Mouse (Mus musculus): ENCODE results near the gene Nktr. TPM values are rescaled to one million over a fixed set of nuclear protein-coding genes. Genes with fewer than 3 reads are reported as not detected.
A peak's percentile ranks its signal among the peaks of the same experiment; 100 is the strongest.

Gene Nktr
- polyA plus RNA-seq, 1 experiment from 2014 or later, result 58.8 TPM

GRCm38 (mm10) chr9:121778066-121778624 is 59.2 kb downstream of the Nktr start:
- Histone ChIP-seq H3K4me3 (peak overlapping the region; percentile 42), H3K27me3 (ENCODE audit: low read depth, poor library complexity, severe bottlenecking) (peaks cover 52% of the 10 kb centered on the region), H3K27ac (no peak overlapping the region), H3K36me3 (no peaks in the 10 kb centered on the region), H3K4me1 (peaks cover 11% of the 10 kb centered on the region), H3K9me3 (replicated peaks) (no peaks in the 10 kb centered on the region)
- 15% methylated on average over 54 of the region's 54 CpGs for WGBS
- peak; percentile 45 for DNase-seq (ENCODE audit: low spot score)

GRCm38 (mm10) chr9:121784801-121785200 is 65.8 kb downstream of the Nktr start:
- Histone ChIP-seq H3K9me3 (replicated peaks) (no peaks in the 10 kb centered on the region), H3K36me3 (no peaks in the 10 kb centered on the region), H3K4me1 (no peaks in the 10 kb centered on the region), H3K4me3 (no peak overlapping the region), H3K27ac (no peak overlapping the region), H3K27me3 (ENCODE audit: low read depth, poor library complexity, severe bottlenecking) (peaks cover 8% of the 10 kb centered on the region)
- WGBS, result 90% methylated on average over 12 of the region's 12 CpGs
- no peak for DNase-seq (ENCODE audit: low spot score)

GRCm38 (mm10) chr9:121785261-121785660 is 66.3 kb downstream of the Nktr start:
- Histone ChIP-seq H3K36me3 (no peaks in the 10 kb centered on the region), H3K4me3 (no peak overlapping the region), H3K4me1 (no peaks in the 10 kb centered on the region), H3K27ac (no peak overlapping the region), H3K27me3 (ENCODE audit: low read depth, poor library complexity, severe bottlenecking) (peaks cover 4% of the 10 kb centered on the region; the same call in 1 of the 2 replicates), H3K9me3 (replicated peaks) (no peaks in the 10 kb centered on the region)
- no peak for DNase-seq (ENCODE audit: low spot score)
- 88% methylated on average over 8 of the region's 8 CpGs for WGBS

- Histone ChIP-seq H3K9me3 (replicated peaks) (no peaks in the 10 kb centered on the region), H3K27me3 (ENCODE audit: low read depth, poor library complexity, severe bottlenecking) (no peaks in the 10 kb centered on the region), H3K4me3 (no peak overlapping the region), H3K36me3 (no peaks in the 10 kb centered on the region), H3K4me1 (peaks cover under 1% of the 10 kb centered on the region; the same call in 1 of the 2 replicates), H3K27ac (no peak overlapping the region)
- 90% methylated on average over 2 of the region's 2 CpGs for WGBS
- DNase-seq (ENCODE audit: low spot score), result no peak
These were observed 67.4 kb downstream of the Nktr start for GRCm38 (mm10) chr9:121786359-121786758.

GRCm38 (mm10) chr9:121791206-121791605 is 72.2 kb downstream of the Nktr start:
- H3K27me3 ChIP-seq (ENCODE audit: low read depth, poor library complexity, severe bottlenecking), result no peaks in the 10 kb centered on the region
- peak; percentile 87 for DNase-seq (ENCODE audit: low spot score)
- WGBS, result 15% methylated on average over 5 of the region's 5 CpGs
- peaks cover 7% of the 10 kb centered on the region for H3K4me1 ChIP-seq
- no peaks in the 10 kb centered on the region for H3K36me3 ChIP-seq
- H3K27ac ChIP-seq, result no peak overlapping the region
- no peaks in the 10 kb centered on the region for H3K9me3 ChIP-seq (replicated peaks)
- no peak overlapping the region for H3K4me3 ChIP-seq

- no peak within 1 kb of the TSS for H3K27ac ChIP-seq
- H3K4me3 ChIP-seq, result no peak within 1 kb of the TSS
- H3K27me3 ChIP-seq (ENCODE audit: low read depth, poor library complexity, severe bottlenecking), result no peaks in the 10 kb centered on the region
- no peaks in the 10 kb centered on the region for H3K36me3 ChIP-seq
- H3K4me1 ChIP-seq, result peaks cover 7% of the 10 kb centered on the region
- WGBS, result 54% methylated on average over 24 of the region's 24 CpGs
- H3K9me3 ChIP-seq (replicated peaks), result no peaks in the 10 kb centered on the region
- DNase-seq (ENCODE audit: low spot score), result no peak
These were observed 73.0 kb downstream of the Nktr start, which contains the start of gene Hhatl for GRCm38 (mm10) chr9:121791757-121792521. Hhatl (minus strand) TSS chr9:121792507.

GRCm38 (mm10) chr9:121794972-121795539 is 76.1 kb downstream of the Nktr start:
- 50% methylated on average over 1 of the region's 1 CpGs for WGBS
- no peak overlapping the region for H3K27ac ChIP-seq
- H3K36me3 ChIP-seq, result no peaks in the 10 kb centered on the region
- H3K9me3 ChIP-seq (replicated peaks), result no peaks in the 10 kb centered on the region
- H3K27me3 ChIP-seq (ENCODE audit: low read depth, poor library complexity, severe bottlenecking), result no peaks in the 10 kb centered on the region
- peaks cover 19% of the 10 kb centered on the region for H3K4me1 ChIP-seq
- no peak overlapping the region for H3K4me3 ChIP-seq
- no peak for DNase-seq (ENCODE audit: low spot score)

- Histone ChIP-seq H3K9me3 (replicated peaks) (no peaks in the 10 kb centered on the region), H3K4me3 (0 out of 2 replicates have a peak overlapping the region, but pooled peaks have one; percentile 8), H3K27ac (no peak overlapping the region), H3K27me3 (ENCODE audit: low read depth, poor library complexity, severe bottlenecking) (no peaks in the 10 kb centered on the region), H3K4me1 (peaks cover 12% of the 10 kb centered on the region), H3K36me3 (no peaks in the 10 kb centered on the region)
- DNase-seq (ENCODE audit: low spot score), result peak; percentile 45
- 14% methylated on average over 12 of the region's 12 CpGs for WGBS
These were observed 78.8 kb downstream of the Nktr start for GRCm38 (mm10) chr9:121797722-121798121.

GRCm38 (mm10) chr9:121798887-121799520 is 80.0 kb downstream of the Nktr start:
- Histone ChIP-seq H3K4me3 (no peak overlapping the region), H3K27me3 (ENCODE audit: low read depth, poor library complexity, severe bottlenecking) (no peaks in the 10 kb centered on the region), H3K36me3 (no peaks in the 10 kb centered on the region), H3K27ac (no peak overlapping the region), H3K9me3 (replicated peaks) (no peaks in the 10 kb centered on the region), H3K4me1 (peaks cover 12% of the 10 kb centered on the region)
- 50% methylated on average over 6 of the region's 6 CpGs for WGBS
- no peak for DNase-seq (ENCODE audit: low spot score)

GRCm38 (mm10) chr9:121802747-121803146 is 83.8 kb downstream of the Nktr start:
- Histone ChIP-seq H3K36me3 (no peaks in the 10 kb centered on the region), H3K4me1 (peaks cover 12% of the 10 kb centered on the region), H3K9me3 (replicated peaks) (no peaks in the 10 kb centered on the region), H3K4me3 (no peak overlapping the region), H3K27ac (no peak overlapping the region), H3K27me3 (ENCODE audit: low read depth, poor library complexity, severe bottlenecking) (no peaks in the 10 kb centered on the region)
- no peak for DNase-seq (ENCODE audit: low spot score)
- WGBS, result 68% methylated on average over 7 of the region's 7 CpGs
